Mouse (Mus musculus): ENCODE results near the gene Upk3a. TPM values are rescaled to one million over a fixed set of nuclear protein-coding genes. Genes with fewer than 3 reads are reported as not detected.
"Not testable (repeated sequence)": the region's sequence is repeated elsewhere in the genome, so short reads cannot be mapped to it uniquely, and the experiment has no call there.

Gene Upk3a
- total RNA-seq, 4 experiments from 2014 or later = not detected

- DNase-seq (ENCODE audit: low spot score in 2 of 2) = peak; percentile 60 to 61
These were observed 15.7 kb upstream of the Upk3a start for GRCm38 (mm10) chr15:85000984-85001982.

GRCm38 (mm10) chr15:85009666-85010065 lies 7.3 kb upstream of the Upk3a start:
- no peak for DNase-seq (ENCODE audit: low spot score in 2 of 2)

GRCm38 (mm10) chr15:85011895-85012661 lies 4.9 kb upstream of the Upk3a start:
- no peak for DNase-seq (ENCODE audit: low spot score in 2 of 2)

- DNase-seq (ENCODE audit: low spot score in 2 of 2) = no peak
These were observed 4.3 kb upstream of the Upk3a start for GRCm38 (mm10) chr15:85012662-85013054.

- DNase-seq (ENCODE audit: low spot score in 2 of 2) = no peak
These were observed 1.2 kb upstream of the Upk3a start for GRCm38 (mm10) chr15:85015771-85016170.

GRCm38 (mm10) chr15:85022211-85022610 lies 5.3 kb downstream of the Upk3a start:
- peak in 1 of 2 experiments; percentile 34 for DNase-seq (ENCODE audit: low spot score in 2 of 2)

- no peak for DNase-seq (ENCODE audit: low spot score in 2 of 2)
These were observed 9.3 kb downstream of the Upk3a start for GRCm38 (mm10) chr15:85026197-85026596.

- no peak for DNase-seq (ENCODE audit: low spot score in 2 of 2)
These were observed 10.8 kb downstream of the Upk3a start for GRCm38 (mm10) chr15:85027740-85028139.

- not testable (repeated sequence) for DNase-seq (ENCODE audit: low spot score in 2 of 2)
These were observed 11.7 kb downstream of the Upk3a start, which contains the start of gene Fam118a for GRCm38 (mm10) chr15:85028648-85029047. Gene Fam118a (plus strand): TSS chr15:85028948.

GRCm38 (mm10) chr15:85030643-85031042 lies 13.7 kb downstream of the Upk3a start:
- not testable (repeated sequence) for DNase-seq (ENCODE audit: low spot score in 2 of 2)

GRCm38 (mm10) chr15:85031866-85032265 lies 14.9 kb downstream of the Upk3a start:
- DNase-seq (ENCODE audit: low spot score in 2 of 2) = no peak

GRCm38 (mm10) chr15:85033916-85034315 lies 17.0 kb downstream of the Upk3a start:
- DNase-seq (ENCODE audit: low spot score in 2 of 2) = not testable (repeated sequence)

GRCm38 (mm10) chr15:85036566-85037342 lies 19.8 kb downstream of the Upk3a start:
- DNase-seq (ENCODE audit: low spot score in 2 of 2) = peak; percentile 97 to 99

GRCm38 (mm10) chr15:85037343-85037690 lies 20.4 kb downstream of the Upk3a start:
- DNase-seq (ENCODE audit: low spot score in 2 of 2) = no peak

GRCm38 (mm10) chr15:85041546-85042225 lies 24.7 kb downstream of the Upk3a start:
- no peak for DNase-seq (ENCODE audit: low spot score in 2 of 2)

- peak; percentile 38 to 47 for DNase-seq (ENCODE audit: low spot score in 2 of 2)
These were observed 25.5 kb downstream of the Upk3a start for GRCm38 (mm10) chr15:85042361-85042954.

GRCm38 (mm10) chr15:85043116-85043515 lies 26.2 kb downstream of the Upk3a start:
- no peak for DNase-seq (ENCODE audit: low spot score in 2 of 2)

GRCm38 (mm10) chr15:85043761-85044160 lies 26.8 kb downstream of the Upk3a start:
- DNase-seq (ENCODE audit: low spot score in 2 of 2) = no peak

- DNase-seq (ENCODE audit: low spot score in 2 of 2) = no peak
These were observed 29.4 kb downstream of the Upk3a start for GRCm38 (mm10) chr15:85046230-85046950.

GRCm38 (mm10) chr15:85047865-85048264 lies 30.9 kb downstream of the Upk3a start:
- DNase-seq (ENCODE audit: low spot score in 2 of 2) = no peak
